Mouse (Mus musculus) midbrain, embryonic 14.5 days (tissue): ENCODE measurements around the gene Gja3. TPM values are rescaled to one million over a fixed set of nuclear protein-coding genes. Genes with fewer than 3 reads are reported as not detected.
"Not testable (repeated sequence)": the region's sequence is repeated elsewhere in the genome, so short reads cannot be mapped to it uniquely, and the experiment has no call there.

Experiments
- ATAC-seq: fragments of 200-750 bp; cut with Nextera tagmentation; 2 replicates; pipeline ENCODE4 v1.8.0; 2017; ENCODE audit warnings: moderate number of reproducible peaks, moderate library complexity; ENCODE audit not compliant: low FRiP score, low TSS enrichment
- DNase-seq: peaks from one replicate; pipeline ENCODE4 v3.0.0-alpha.2; 2015
- H3K27ac ChIP-seq: fragments of 300-500 bp; sonication (generic); replicated peaks from 2 replicates; pipeline ENCODE4 v1.5.1; 2014; ENCODE audit warnings: mild to moderate bottlenecking, low read depth, low read length, moderate library complexity
- H3K27me3 ChIP-seq: fragments of 300-500 bp; sonication (generic); 2 replicates; pipeline ENCODE4 v1.6.1; 2014; ENCODE audit warnings: low read length, control low read depth, mixed read lengths; ENCODE audit not compliant: control insufficient read depth, insufficient read depth
- H3K36me3 ChIP-seq: fragments of 300-500 bp; sonication (generic); 2 replicates; pipeline ENCODE4 v1.6.1; 2014; ENCODE audit warnings: low read length, control low read depth; ENCODE audit not compliant: control insufficient read depth, insufficient read depth
- H3K4me1 ChIP-seq: fragments of 300-500 bp; sonication (generic); 2 replicates; pipeline ENCODE4 v1.6.1; 2014; ENCODE audit warnings: mild to moderate bottlenecking, antibody characterized with exemption, low read length, control low read depth; ENCODE audit not compliant: control insufficient read depth, insufficient read depth
- H3K4me2 ChIP-seq: fragments of 300-500 bp; sonication (generic); 2 replicates; pipeline ENCODE4 v1.6.1; 2014; ENCODE audit warnings: mild to moderate bottlenecking, low read length, moderate library complexity
- H3K4me3 ChIP-seq: fragments of 300-500 bp; sonication (generic); replicated peaks from 2 replicates; pipeline ENCODE4 v1.5.1; 2014; ENCODE audit warnings: low read depth, low read length
- H3K9ac ChIP-seq: fragments of 300-500 bp; sonication (generic); replicated peaks from 2 replicates; pipeline ENCODE4 v1.6.1; 2014; ENCODE audit warnings: mild to moderate bottlenecking, low read length, moderate library complexity
- H3K9me3 ChIP-seq: fragments of 300-500 bp; sonication (generic); 2 replicates; pipeline ENCODE4 v1.6.1; 2016; ENCODE audit warnings: low read length, control low read depth, mixed read lengths; ENCODE audit not compliant: control insufficient read depth
- WGBS: fragments of 180-500 bp; shearing (Covaris S2); extraction: QIAGEN DNeasy Blood & Tissue Kit; methylation state at CpG from one replicate; pipeline ENCODE4 v1.1.7; 2014; 5-methylcytosine and 5-hydroxymethylcytosine counted together
- polyA plus RNA-seq: library from polyadenylated mRNA; unstranded; fragments of >200 nt; fragmentation: Nextera tagmentation; extraction: Ambion mirVana; gene quantifications from 2 replicates; pipeline ENCODE4 v1.2.1, GENCODE M21; 2014

The Gja3 gene
- polyA plus RNA-seq, 1 experiment from 2014 or later, result not detected

DNA sequence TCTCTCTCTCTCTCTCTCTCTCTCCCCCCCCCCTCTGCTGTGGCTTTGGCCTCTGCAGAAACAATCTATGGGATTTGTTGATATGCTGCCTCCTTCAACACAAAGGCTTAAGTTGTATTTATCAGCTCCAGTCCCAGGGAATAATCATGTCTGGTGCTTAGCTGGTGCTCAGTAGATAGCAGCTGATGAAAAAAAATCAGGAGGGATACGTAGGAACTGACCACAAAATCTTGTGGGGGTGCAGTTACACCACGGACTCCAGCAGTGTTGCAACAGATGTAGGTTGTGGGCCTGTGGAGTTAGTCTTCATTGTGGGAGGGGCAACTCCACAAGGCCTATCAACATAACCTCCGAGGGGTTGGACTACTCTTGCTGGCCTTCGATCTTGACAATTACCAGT, 38.0 kb upstream of the Gja3 start:
- H3K4me1 ChIP-seq, result no peaks in the 10 kb centered on the region
- whole genome bisulfite sequencing, result 81% methylated on average over 4 of the region's 4 CpGs
- DNase-seq, result no peak

DNA sequence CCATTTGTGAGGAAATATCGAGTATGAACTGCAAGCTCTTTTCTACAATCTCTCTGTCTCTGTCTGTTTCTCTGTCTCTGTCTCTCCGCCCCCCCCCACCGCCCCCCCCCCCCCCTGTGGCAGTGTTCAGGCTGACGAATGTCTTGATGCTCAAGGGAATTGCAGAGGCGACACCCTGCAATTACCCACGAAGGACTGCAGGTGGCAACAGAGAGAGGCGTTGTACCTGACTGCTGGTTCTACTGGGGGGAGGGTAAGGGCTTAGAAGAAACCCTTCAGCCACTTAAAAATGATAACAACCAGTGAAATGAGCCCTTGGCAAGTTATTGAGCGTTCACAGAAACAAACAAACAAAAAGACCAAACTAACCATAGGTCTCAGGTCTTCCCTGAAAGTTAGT, 35.1 kb upstream of the Gja3 start:
- Histone ChIP-seq H3K27ac (no peak overlapping the region), H3K4me1 (no peaks in the 10 kb centered on the region), H3K4me2 (no peak overlapping the region), H3K9ac (no peak overlapping the region), H3K9me3 (no peaks in the 10 kb centered on the region), H3K4me3 (no peak overlapping the region), H3K36me3 (no peaks in the 10 kb centered on the region), H3K27me3 (no peaks in the 10 kb centered on the region)
- ATAC-seq, result no peak
- DNase-seq, result peak; percentile 52
- 9% methylated on average over 8 of the region's 8 CpGs for WGBS

More for the DNA sequence above, 38.0 kb upstream of the Gja3 start:
- Histone ChIP-seq H3K27me3 (no peaks in the 10 kb centered on the region), H3K9me3 (no peaks in the 10 kb centered on the region), H3K4me3 (no peak overlapping the region), H3K36me3 (no peaks in the 10 kb centered on the region), H3K27ac (no peak overlapping the region), H3K9ac (no peak overlapping the region), H3K4me2 (no peak overlapping the region)
- no peak for ATAC-seq

DNA sequence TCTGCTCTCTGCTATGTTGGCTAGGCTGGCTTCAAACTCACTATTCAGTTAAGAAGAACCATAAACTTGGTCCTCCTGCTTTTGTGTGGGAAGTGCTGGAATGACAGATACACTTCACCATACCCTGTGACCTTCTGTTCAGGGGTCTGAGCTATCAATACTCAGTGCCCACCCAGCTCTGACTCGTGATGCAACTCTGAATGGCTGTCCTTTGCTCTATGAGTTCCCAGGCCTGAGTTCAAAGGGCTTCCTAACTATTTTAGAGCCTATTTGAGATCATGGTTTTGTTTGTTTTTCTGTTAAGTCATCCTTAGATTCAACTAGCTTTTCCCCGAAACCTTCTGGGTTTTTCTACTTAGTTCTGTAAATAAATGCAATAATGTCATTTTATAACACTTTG, 32.1 kb upstream of the Gja3 start:
- Histone ChIP-seq H3K9ac (no peak overlapping the region), H3K4me3 (no peak overlapping the region), H3K27me3 (no peaks in the 10 kb centered on the region), H3K4me1 (no peaks in the 10 kb centered on the region), H3K36me3 (no peaks in the 10 kb centered on the region), H3K4me2 (no peak overlapping the region), H3K27ac (no peak overlapping the region), H3K9me3 (no peaks in the 10 kb centered on the region)
- ATAC-seq (no peak), DNase-seq (no peak)
- WGBS, result 68% methylated on average over 2 of the region's 2 CpGs

DNA sequence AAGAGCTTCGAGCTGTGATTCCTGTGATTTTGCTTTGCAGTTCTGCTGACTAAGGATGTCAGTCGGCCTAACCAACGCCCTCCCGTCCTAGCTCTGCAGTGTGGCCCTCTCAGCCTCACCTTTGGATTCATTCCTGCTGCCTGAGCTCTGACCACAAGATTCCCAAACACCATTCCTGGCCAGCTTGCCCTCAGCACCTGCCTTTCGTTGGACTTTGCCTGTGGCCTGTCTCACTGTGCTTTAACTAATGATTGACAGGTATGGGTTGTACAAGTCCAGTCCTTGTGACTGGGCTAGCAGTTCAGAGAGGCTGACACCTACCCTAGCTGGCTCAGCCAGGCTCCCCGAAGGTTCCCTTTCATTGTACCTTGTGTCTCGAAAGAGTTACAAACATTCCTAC, 31.2 kb upstream of the Gja3 start:
- Histone ChIP-seq H3K4me1 (no peaks in the 10 kb centered on the region), H3K36me3 (no peaks in the 10 kb centered on the region), H3K27me3 (no peaks in the 10 kb centered on the region), H3K4me2 (no peak overlapping the region), H3K9me3 (no peaks in the 10 kb centered on the region), H3K27ac (no peak overlapping the region), H3K9ac (no peak overlapping the region), H3K4me3 (no peak overlapping the region)
- DNase-seq, result no peak
- ATAC-seq, result no peak
- 91% methylated on average over 7 of the region's 7 CpGs for WGBS

DNA sequence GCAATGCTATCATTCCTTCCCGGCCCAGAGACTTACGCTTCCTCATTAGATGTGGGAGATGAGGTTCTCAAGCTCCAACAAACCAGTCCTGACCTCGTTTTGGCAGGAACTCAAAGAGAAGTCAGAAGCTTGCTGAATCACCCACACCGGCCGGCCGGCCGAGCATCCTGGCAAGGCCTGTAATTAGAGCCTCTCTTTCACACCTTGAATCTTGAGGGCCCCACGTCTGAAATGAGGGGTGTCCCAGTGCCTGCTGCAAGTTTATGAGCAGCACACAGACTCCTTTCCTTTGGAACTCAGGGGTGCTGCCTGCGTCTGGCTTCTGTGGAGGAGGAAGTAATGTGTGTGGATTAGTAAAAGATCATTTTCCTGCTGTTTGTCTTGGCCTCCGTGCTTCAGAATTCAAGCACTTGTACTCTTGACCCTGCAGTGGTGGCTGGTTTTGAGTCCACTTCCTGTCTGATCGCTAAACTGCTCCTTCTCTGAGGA, 26.3 kb upstream of the Gja3 start:
- no peak overlapping the region for H3K4me2 ChIP-seq
- ATAC-seq (no peak), DNase-seq (no peak)
- H3K27ac ChIP-seq, result no peak overlapping the region
- H3K4me3 ChIP-seq, result no peak overlapping the region
- H3K4me1 ChIP-seq, result no peaks in the 10 kb centered on the region
- H3K36me3 ChIP-seq, result no peaks in the 10 kb centered on the region
- no peak overlapping the region for H3K9ac ChIP-seq
- H3K27me3 ChIP-seq, result no peaks in the 10 kb centered on the region
- 81% methylated on average over 11 of the region's 11 CpGs for WGBS
- H3K9me3 ChIP-seq, result no peaks in the 10 kb centered on the region

DNA sequence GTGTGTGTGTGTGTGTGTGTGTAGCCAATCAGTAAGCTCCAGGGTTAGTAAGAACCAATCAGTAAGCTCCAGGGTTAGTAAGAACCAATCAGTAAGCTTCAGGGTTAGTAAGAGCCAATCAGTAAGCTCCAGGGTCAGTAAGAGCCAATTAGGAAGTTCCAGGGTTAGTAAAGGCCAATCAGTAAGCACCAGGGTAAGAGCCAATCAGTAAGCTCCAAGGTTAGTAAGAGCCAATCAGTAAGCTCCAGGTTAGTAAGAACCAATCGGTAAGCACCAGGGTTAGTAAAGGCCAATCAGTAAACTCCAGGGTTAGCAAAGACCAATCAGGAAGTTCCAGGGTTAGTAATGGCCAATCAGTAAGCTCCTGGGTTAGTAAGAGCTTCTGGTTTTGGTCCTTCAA, 25.0 kb upstream of the Gja3 start:
- Histone ChIP-seq H3K36me3 (no peaks in the 10 kb centered on the region), H3K27me3 (no peaks in the 10 kb centered on the region), H3K4me2 (no peak overlapping the region), H3K9ac (no peak overlapping the region), H3K9me3 (no peaks in the 10 kb centered on the region), H3K27ac (no peak overlapping the region), H3K4me3 (no peak overlapping the region), H3K4me1 (no peaks in the 10 kb centered on the region)
- 100% methylated on average over 1 of the region's 1 CpGs for WGBS
- ATAC-seq (no peak), DNase-seq (no peak)

DNA sequence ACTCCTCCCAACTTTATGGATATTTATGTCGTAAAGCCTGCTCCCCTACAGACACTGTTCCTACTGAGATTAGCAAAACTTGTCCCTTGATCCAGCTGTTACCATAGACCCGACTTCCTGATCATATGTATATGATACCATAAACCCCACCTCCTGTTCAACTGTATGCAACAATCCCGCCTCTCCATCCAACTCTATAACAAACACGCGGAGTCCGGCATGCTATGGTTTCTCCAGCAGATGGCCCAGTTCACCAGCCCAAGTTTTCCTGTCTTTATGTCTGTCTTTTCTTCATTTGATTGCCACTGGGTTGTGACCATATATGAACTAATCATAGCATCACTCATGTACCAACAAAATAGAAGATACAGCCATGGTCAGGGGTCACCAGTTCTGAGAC, 17.6 kb upstream of the Gja3 start:
- Histone ChIP-seq H3K36me3 (no peaks in the 10 kb centered on the region), H3K27me3 (no peaks in the 10 kb centered on the region), H3K4me3 (no peak overlapping the region), H3K9me3 (no peaks in the 10 kb centered on the region), H3K4me1 (no peaks in the 10 kb centered on the region), H3K9ac (no peak overlapping the region), H3K27ac (no peak overlapping the region), H3K4me2 (no peak overlapping the region)
- 82% methylated on average over 6 of the region's 6 CpGs for WGBS
- DNase-seq (no peak), ATAC-seq (no peak)

DNA sequence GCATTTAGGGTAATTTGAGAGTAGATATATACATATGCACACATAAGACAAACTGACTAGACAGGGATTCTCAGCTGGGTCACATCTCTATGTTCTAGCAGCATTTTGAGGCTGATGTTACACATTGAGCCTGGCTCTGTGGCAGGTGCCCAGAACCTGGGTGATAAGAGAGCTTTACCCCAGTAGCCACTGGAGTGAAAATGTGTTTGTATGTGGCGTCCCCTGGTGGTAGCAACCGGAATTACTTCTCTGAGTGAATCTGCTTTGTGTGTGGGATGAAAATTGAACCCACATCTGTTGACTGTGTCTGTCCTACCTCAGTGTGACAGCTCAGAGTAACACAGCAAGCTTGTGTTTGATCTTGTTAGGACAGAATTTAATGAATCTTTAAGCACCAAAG, 12.0 kb upstream of the Gja3 start:
- not testable (repeated sequence) for H3K27ac ChIP-seq, H3K9me3 ChIP-seq, ATAC-seq, H3K36me3 ChIP-seq, H3K9ac ChIP-seq, H3K4me1 ChIP-seq, H3K4me2 ChIP-seq, H3K4me3 ChIP-seq, H3K27me3 ChIP-seq
- peak; percentile 32 for DNase-seq
- 3% methylated on average over 2 of the region's 2 CpGs for WGBS

DNA sequence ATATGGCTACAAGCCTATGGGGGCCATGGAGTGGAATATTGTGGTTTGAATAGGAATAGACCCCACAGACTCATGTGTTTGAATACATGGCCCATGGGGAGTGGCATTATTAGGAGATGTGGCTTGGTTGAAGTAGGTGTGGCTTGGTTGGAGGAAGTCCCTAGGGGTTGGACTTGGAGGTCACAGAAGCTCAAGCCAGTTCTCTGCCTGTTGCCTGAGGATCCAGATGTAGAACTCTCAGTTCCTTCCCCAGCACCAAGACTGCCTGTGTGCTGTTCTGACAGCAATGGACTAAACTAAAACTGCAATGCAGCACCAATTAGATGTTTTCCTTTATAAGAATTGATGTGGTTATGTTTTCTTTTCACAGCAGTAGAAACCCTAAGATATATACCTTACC, 8.2 kb upstream of the Gja3 start:
- Histone ChIP-seq H3K4me1 (no peaks in the 10 kb centered on the region), H3K9me3 (no peaks in the 10 kb centered on the region), H3K36me3 (no peaks in the 10 kb centered on the region), H3K9ac (no peak overlapping the region), H3K4me3 (no peak overlapping the region), H3K27ac (no peak overlapping the region), H3K4me2 (no peak overlapping the region), H3K27me3 (no peaks in the 10 kb centered on the region)
- no peak for DNase-seq
- no peak for ATAC-seq
